Mouse (Mus musculus): ENCODE measurements around the gene Tnip3. TPM values are rescaled to one million over a fixed set of nuclear protein-coding genes. Genes with fewer than 3 reads are reported as not detected.

Tnip3 gene
- total RNA-seq, 2 experiments from 2014 or later, result 0.33 TPM; not detected in 1

GRCm38 (mm10) chr6:65541094-65541493, 16.0 kb downstream of the Tnip3 start:
- intact Hi-C loops (cut with DNase I), result no loop called here
- H3K4me3 ChIP-seq, result no peak overlapping the region
- peak overlapping the region; percentile 24; the same call in 1 of the 2 replicates for H3K27ac ChIP-seq
- no peak for DNase-seq
- no peak for TF ChIP-seq CTCF (IDR thresholded peaks at IDR 0.05)

DNA sequence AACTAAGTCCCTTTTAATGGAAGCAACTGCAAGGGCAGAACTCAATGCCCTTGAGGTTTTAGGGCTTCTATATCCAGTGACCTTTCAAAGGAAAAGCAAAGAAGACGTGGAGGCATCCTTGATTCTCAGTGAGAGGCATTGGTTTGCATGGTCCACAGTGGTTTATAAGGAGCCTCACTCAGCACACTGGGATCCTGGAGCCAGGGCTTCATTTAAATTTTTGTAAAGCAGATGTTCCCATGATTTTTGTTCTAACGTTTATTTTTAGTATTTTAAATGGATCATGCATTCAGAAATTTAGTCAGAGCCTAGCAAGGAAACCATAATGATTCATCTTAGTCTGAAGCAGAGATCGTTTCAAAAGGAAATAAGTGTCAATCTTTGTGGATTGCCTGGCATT, 17.3 kb downstream of the Tnip3 start:
- TF ChIP-seq CTCF (IDR thresholded peaks at IDR 0.05), result no peak
- intact Hi-C loops (cut with DNase I), result no loop called here
- Histone ChIP-seq H3K27ac (no peak overlapping the region), H3K4me3 (no peak overlapping the region)
- no peak for DNase-seq

DNA sequence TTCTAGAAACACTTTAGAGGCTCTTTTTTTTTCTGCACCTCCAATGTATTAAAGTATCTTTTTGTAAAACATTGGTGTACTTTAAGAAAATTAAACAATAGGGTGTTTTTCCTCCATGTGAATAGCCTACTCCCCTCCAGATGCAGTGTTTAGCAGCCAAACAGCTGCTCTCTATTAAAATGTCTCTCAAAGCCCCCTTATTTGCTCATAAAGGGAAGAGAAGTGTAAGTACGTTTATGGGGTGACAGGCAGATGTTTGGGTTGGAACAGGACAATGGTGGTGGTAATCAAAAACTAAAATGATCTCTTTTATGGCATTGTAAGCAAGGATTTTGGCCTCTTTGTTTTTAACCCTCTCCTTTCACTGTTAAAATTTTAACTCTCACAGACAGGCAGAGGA, 17.8 kb downstream of the Tnip3 start:
- TF ChIP-seq CTCF (IDR thresholded peaks at IDR 0.05), result no peak
- no peak for DNase-seq
- no peak overlapping the region for H3K27ac ChIP-seq
- intact Hi-C loops (cut with DNase I), result no loop called here
- H3K4me3 ChIP-seq, result no peak overlapping the region

DNA sequence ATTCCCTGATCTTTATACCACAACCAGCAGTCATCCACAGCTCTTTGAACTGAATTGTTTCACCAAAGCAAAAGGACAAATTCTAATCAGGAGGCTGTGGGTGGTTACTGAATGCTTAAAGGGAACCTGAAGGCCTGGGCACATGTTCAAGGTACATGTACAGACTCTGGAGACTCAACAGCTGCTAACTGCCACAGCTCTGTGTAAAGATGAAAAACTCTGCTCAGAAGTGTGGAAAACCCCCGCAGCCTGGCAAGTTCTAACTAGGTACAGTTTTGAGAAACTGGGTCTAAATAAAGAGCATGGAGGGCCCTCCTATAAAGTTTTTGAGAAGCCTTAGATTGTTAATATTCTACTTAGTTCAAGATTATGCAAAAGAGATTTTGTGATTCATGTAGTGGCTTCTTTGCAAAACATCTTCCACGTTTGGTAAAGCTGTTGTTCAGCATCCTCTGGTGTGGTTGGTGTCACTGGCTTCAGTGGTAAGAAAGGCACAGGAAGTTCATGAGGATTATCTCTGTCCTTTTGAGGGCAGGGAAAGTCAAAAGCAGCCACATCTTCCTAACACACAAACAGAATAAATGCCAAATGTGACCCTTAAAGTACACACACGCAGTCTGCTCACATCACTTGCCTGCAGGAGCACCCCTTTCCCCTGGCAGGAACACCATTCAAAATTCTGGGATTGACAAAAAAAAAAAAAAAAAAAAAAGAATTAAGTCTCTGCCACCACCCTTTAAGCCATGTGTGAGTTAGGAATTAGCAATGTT, 39.0 kb downstream of the Tnip3 start:
- intact Hi-C loops (cut with DNase I), result no loop called here
- no peak for DNase-seq
- TF ChIP-seq CTCF (IDR thresholded peaks at IDR 0.05), result no peak

GRCm38 (mm10) chr6:65564657-65565039, 39.5 kb downstream of the Tnip3 start:
- TF ChIP-seq CTCF (IDR thresholded peaks at IDR 0.05), result no peak
- H3K27ac ChIP-seq, result no peak overlapping the region
- intact Hi-C loops (cut with DNase I), result no loop called here
- no peak for DNase-seq
- no peak overlapping the region for H3K4me3 ChIP-seq

More for the DNA sequence above, 39.0 kb downstream of the Tnip3 start:
- no peak overlapping the region for H3K27ac ChIP-seq
- no peak overlapping the region for H3K4me3 ChIP-seq

DNA sequence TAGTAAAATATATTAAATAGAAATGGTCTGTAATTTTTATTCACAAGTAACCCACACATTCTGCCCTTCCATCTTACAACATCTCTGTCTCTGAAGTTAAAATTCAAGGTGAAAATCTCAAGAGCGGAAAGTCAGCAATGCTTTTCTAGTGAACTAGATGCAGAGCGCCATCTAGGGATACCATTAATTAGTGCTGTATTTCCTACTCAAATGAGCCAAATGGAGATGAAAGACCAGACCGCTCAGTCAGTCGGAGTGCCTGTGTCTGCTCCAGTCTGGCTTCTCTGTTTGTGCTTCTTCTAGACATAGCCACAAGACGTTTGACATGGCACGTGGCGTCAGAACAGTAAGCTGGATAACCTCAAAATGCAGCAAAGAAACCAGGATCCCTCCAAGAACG, 44.6 kb downstream of the Tnip3 start:
- no peak for DNase-seq
- intact Hi-C loops (cut with DNase I), result loop anchor here (1.0 kb wide), 1 partner anchor 59 kb away; no protein-coding TSS in a partner anchor
- H3K27ac ChIP-seq, result no peak overlapping the region
- TF ChIP-seq CTCF (IDR thresholded peaks at IDR 0.05), result peak; percentile 67
- H3K4me3 ChIP-seq, result no peak overlapping the region

- Histone ChIP-seq H3K4me3 (no peak overlapping the region), H3K27ac (no peak overlapping the region)
- TF ChIP-seq CTCF (IDR thresholded peaks at IDR 0.05), result no peak
- intact Hi-C loops (cut with DNase I), result no loop called here
- DNase-seq, result no peak
Measured at GRCm38 (mm10) chr6:65578151-65578973, 53.2 kb downstream of the Tnip3 start.

DNA sequence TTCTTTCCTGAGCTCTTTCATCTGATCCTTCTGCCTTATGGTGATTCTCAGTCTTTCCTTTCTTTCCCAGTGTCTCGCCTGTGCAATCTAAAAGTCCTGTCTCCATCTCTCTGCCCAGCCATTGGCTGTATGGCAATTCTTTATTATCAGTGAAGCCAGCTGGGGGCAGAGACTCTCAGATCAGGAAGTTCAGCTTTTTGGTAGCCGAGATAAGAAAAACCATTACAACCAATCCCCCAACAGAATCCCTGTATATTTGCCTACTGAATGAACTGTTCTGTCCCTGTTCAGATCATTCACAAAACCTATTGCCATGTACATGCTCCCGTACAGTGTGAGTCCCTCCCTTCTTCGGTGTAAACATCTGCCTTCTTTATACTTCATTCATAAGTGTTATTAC, 57.9 kb downstream of the Tnip3 start:
- no peak for TF ChIP-seq CTCF (IDR thresholded peaks at IDR 0.05)
- H3K4me3 ChIP-seq, result no peak overlapping the region
- no peak for DNase-seq
- no peak overlapping the region for H3K27ac ChIP-seq
- intact Hi-C loops (cut with DNase I), result no loop called here

- no peak for TF ChIP-seq CTCF (IDR thresholded peaks at IDR 0.05)
- intact Hi-C loops (cut with DNase I), result no loop called here
- DNase-seq, result peak; percentile 18
- H3K4me3 ChIP-seq, result no peak overlapping the region
- H3K27ac ChIP-seq, result no peak overlapping the region
Measured at GRCm38 (mm10) chr6:65584870-65585332, 59.8 kb downstream of the Tnip3 start.

GRCm38 (mm10) chr6:65585333-65586053, 60.4 kb downstream of the Tnip3 start:
- H3K27ac ChIP-seq, result no peak overlapping the region
- intact Hi-C loops (cut with DNase I), result no loop called here
- no peak overlapping the region for H3K4me3 ChIP-seq
- no peak for DNase-seq
- no peak for TF ChIP-seq CTCF (IDR thresholded peaks at IDR 0.05)

GRCm38 (mm10) chr6:65588847-65589246, 63.7 kb downstream of the Tnip3 start:
- Histone ChIP-seq H3K4me3 (no peak overlapping the region), H3K27ac (no peak overlapping the region)
- TF ChIP-seq CTCF (IDR thresholded peaks at IDR 0.05), result no peak
- intact Hi-C loops (cut with DNase I), result no loop called here
- DNase-seq, result no peak

GRCm38 (mm10) chr6:65590018-65590417, 64.9 kb downstream of the Tnip3 start:
- TF ChIP-seq CTCF (IDR thresholded peaks at IDR 0.05), result no peak
- H3K4me3 ChIP-seq, result no peak overlapping the region
- intact Hi-C loops (cut with DNase I), result no loop called here
- H3K27ac ChIP-seq, result no peak overlapping the region
- no peak for DNase-seq

DNA sequence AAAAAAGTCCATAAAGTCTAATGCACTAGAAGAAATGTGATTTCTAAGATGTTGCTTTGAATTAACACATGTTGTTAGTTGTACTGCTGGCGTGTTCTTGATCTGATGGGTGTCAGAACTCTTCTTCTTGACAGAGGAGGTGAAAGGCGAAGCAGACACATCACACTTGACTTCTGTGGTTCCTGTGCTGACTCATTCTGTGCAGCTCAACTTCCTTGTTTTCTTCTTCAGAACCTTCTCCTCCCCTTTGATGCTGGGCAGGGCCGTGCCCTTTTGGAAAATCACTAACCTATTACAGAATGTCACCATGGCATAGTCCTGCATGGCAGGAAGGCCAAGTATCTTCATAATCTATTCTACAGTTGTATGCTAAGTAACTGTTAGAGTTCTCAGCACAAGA, 69.1 kb downstream of the Tnip3 start:
- intact Hi-C loops (cut with DNase I), result no loop called here
- DNase-seq, result no peak
- TF ChIP-seq CTCF (IDR thresholded peaks at IDR 0.05), result no peak
- Histone ChIP-seq H3K4me3 (no peak overlapping the region), H3K27ac (no peak overlapping the region)

Measured in gastrocnemius, adult 2 months (tissue).